Mouse (Mus musculus): ENCODE measurements around the gene Pdgfc. TPM values are rescaled to one million over a fixed set of nuclear protein-coding genes. Genes with fewer than 3 reads are reported as not detected.

Pdgfc gene
- polyA plus RNA-seq, 1 experiment from 2014 or later: 36.4 TPM

- Histone ChIP-seq H3K9ac (no peak overlapping the region), H3K4me1 (no peaks in the 10 kb centered on the region), H3K9me3 (no peaks in the 10 kb centered on the region), H3K4me2 (no peak overlapping the region), H3K4me3 (no peak overlapping the region), H3K27me3 (no peaks in the 10 kb centered on the region), H3K36me3 (no peaks in the 10 kb centered on the region), H3K27ac (no peak overlapping the region)
- WGBS: 45% methylated on average over 4 of the region's 4 CpGs
- no peak for ATAC-seq (ENCODE audit: insufficient number of reproducible peaks, low FRiP score, low TSS enrichment, low read depth)
Observed at GRCm38 (mm10) chr3:81228344-81228743, 192.1 kb downstream of the Pdgfc start.

- Histone ChIP-seq H3K4me2 (no peak overlapping the region), H3K36me3 (no peaks in the 10 kb centered on the region), H3K4me1 (peaks cover 9% of the 10 kb centered on the region; the same call in 1 of the 2 replicates), H3K27me3 (no peaks in the 10 kb centered on the region), H3K9ac (no peak overlapping the region), H3K27ac (no peak overlapping the region), H3K9me3 (no peaks in the 10 kb centered on the region), H3K4me3 (no peak overlapping the region)
- 15% methylated on average over 7 of the region's 7 CpGs for WGBS
- ATAC-seq (ENCODE audit: insufficient number of reproducible peaks, low FRiP score, low TSS enrichment, low read depth): no peak
Observed at GRCm38 (mm10) chr3:81242697-81243590, 206.7 kb downstream of the Pdgfc start.

GRCm38 (mm10) chr3:81243591-81243990 lies 207.4 kb downstream of the Pdgfc start:
- Histone ChIP-seq H3K9me3 (no peaks in the 10 kb centered on the region), H3K4me2 (no peak overlapping the region), H3K4me1 (peaks cover 9% of the 10 kb centered on the region; the same call in 1 of the 2 replicates), H3K4me3 (no peak overlapping the region), H3K27me3 (no peaks in the 10 kb centered on the region), H3K36me3 (no peaks in the 10 kb centered on the region), H3K9ac (no peak overlapping the region), H3K27ac (no peak overlapping the region)
- WGBS: 21% methylated on average over 6 of the region's 6 CpGs
- ATAC-seq (ENCODE audit: insufficient number of reproducible peaks, low FRiP score, low TSS enrichment, low read depth): no peak

GRCm38 (mm10) chr3:81262801-81263200 lies 226.6 kb downstream of the Pdgfc start:
- Histone ChIP-seq H3K4me2 (no peak overlapping the region), H3K4me3 (no peak overlapping the region), H3K9ac (no peak overlapping the region), H3K4me1 (no peaks in the 10 kb centered on the region), H3K27ac (no peak overlapping the region), H3K36me3 (no peaks in the 10 kb centered on the region), H3K27me3 (no peaks in the 10 kb centered on the region), H3K9me3 (no peaks in the 10 kb centered on the region)
- ATAC-seq (ENCODE audit: insufficient number of reproducible peaks, low FRiP score, low TSS enrichment, low read depth): no peak
- 90% methylated on average over 1 of the region's 1 CpGs for WGBS

Other genes with a start within 250 kb of the Pdgfc start
- 4.3 and 5.7 TPM in 2 replicates for gene Gria2, start 233.6 kb upstream of the Pdgfc start, polyA plus RNA-seq (2015; fragmentation: Nextera tagmentation; extraction: Ambion mirVana)
- 16.1 and 16.7 TPM in 2 replicates for gene Glrb, start 122.8 kb upstream of the Pdgfc start, polyA plus RNA-seq (2015; fragmentation: Nextera tagmentation; extraction: Ambion mirVana)